Mouse (Mus musculus): ENCODE measurements at regions not wholly inside any gene's neighbourhood (a gene's known extent, or its start where the extent isn't known, plus 50 kb on each side); places are given as distances from the start of the nearest gene placed in this dataset.
A peak's percentile ranks its signal among the peaks of the same experiment; 100 is the strongest.

- ATAC-seq = no peak
- Histone ChIP-seq H3K4me2 (ENCODE audit: low read depth, low read length) (no peak overlapping the region), H3K9ac (ENCODE audit: low read depth, low read length) (no peak overlapping the region), H3K9me3 (ENCODE audit: control insufficient read depth, low read length) (no peaks in the 10 kb centered on the region), H3K36me3 (ENCODE audit: control insufficient read depth, insufficient read depth, low read length) (no peaks in the 10 kb centered on the region), H3K4me1 (ENCODE audit: control insufficient read depth, insufficient read depth, low read length) (no peaks in the 10 kb centered on the region), H3K27me3 (replicated peaks; ENCODE audit: control insufficient read depth, insufficient read depth, low read length) (no peaks in the 10 kb centered on the region), H3K4me3 (ENCODE audit: low read length) (no peak overlapping the region), H3K27ac (ENCODE audit: low read length) (no peak overlapping the region)
- 82% methylated on average over 12 of the region's 12 CpGs for WGBS
Observed at GRCm38 (mm10) chr11:23168546-23169218, 87.2 kb upstream of the Xpo1 start.

GRCm38 (mm10) chr11:23169742-23170428, 86.0 kb upstream of the Xpo1 start:
- H3K27ac ChIP-seq (ENCODE audit: low read length) = no peak overlapping the region
- no peaks in the 10 kb centered on the region for H3K9me3 ChIP-seq (ENCODE audit: control insufficient read depth, low read length)
- H3K4me3 ChIP-seq (ENCODE audit: low read length) = no peak overlapping the region
- H3K4me2 ChIP-seq (ENCODE audit: low read depth, low read length) = no peak overlapping the region
- H3K9ac ChIP-seq (ENCODE audit: low read depth, low read length) = no peak overlapping the region
- WGBS = 57% methylated on average over 3 of the region's 3 CpGs
- no peaks in the 10 kb centered on the region for H3K36me3 ChIP-seq (ENCODE audit: control insufficient read depth, insufficient read depth, low read length)
- no peaks in the 10 kb centered on the region for H3K27me3 ChIP-seq (replicated peaks; ENCODE audit: control insufficient read depth, insufficient read depth, low read length)
- no peaks in the 10 kb centered on the region for H3K4me1 ChIP-seq (ENCODE audit: control insufficient read depth, insufficient read depth, low read length)
- ATAC-seq = peak; percentile 80

- Histone ChIP-seq H3K4me2 (ENCODE audit: low read depth, low read length) (no peak overlapping the region), H3K9me3 (ENCODE audit: control insufficient read depth, low read length) (no peaks in the 10 kb centered on the region), H3K4me3 (ENCODE audit: low read length) (no peak overlapping the region), H3K27me3 (replicated peaks; ENCODE audit: control insufficient read depth, insufficient read depth, low read length) (no peaks in the 10 kb centered on the region), H3K36me3 (ENCODE audit: control insufficient read depth, insufficient read depth, low read length) (no peaks in the 10 kb centered on the region), H3K4me1 (ENCODE audit: control insufficient read depth, insufficient read depth, low read length) (no peaks in the 10 kb centered on the region), H3K27ac (ENCODE audit: low read length) (no peak overlapping the region), H3K9ac (ENCODE audit: low read depth, low read length) (no peak overlapping the region)
- 71% methylated on average over 2 of the region's 2 CpGs for WGBS
- ATAC-seq = no peak
Observed at GRCm38 (mm10) chr11:23170813-23171212, 85.0 kb upstream of the Xpo1 start.

GRCm38 (mm10) chr11:23171760-23172159, 84.1 kb upstream of the Xpo1 start:
- Histone ChIP-seq H3K4me1 (ENCODE audit: control insufficient read depth, insufficient read depth, low read length) (no peaks in the 10 kb centered on the region), H3K27ac (ENCODE audit: low read length) (no peak overlapping the region), H3K9me3 (ENCODE audit: control insufficient read depth, low read length) (no peaks in the 10 kb centered on the region), H3K36me3 (ENCODE audit: control insufficient read depth, insufficient read depth, low read length) (no peaks in the 10 kb centered on the region), H3K27me3 (replicated peaks; ENCODE audit: control insufficient read depth, insufficient read depth, low read length) (no peaks in the 10 kb centered on the region), H3K4me3 (ENCODE audit: low read length) (no peak overlapping the region), H3K9ac (ENCODE audit: low read depth, low read length) (no peak overlapping the region), H3K4me2 (ENCODE audit: low read depth, low read length) (no peak overlapping the region)
- 89% methylated on average over 1 of the region's 1 CpGs for WGBS
- no peak for ATAC-seq

- no peak for ATAC-seq
- no peaks in the 10 kb centered on the region for H3K36me3 ChIP-seq (ENCODE audit: control insufficient read depth, insufficient read depth, low read length)
- no peak overlapping the region for H3K9ac ChIP-seq (ENCODE audit: low read depth, low read length)
- no peaks in the 10 kb centered on the region for H3K27me3 ChIP-seq (replicated peaks; ENCODE audit: control insufficient read depth, insufficient read depth, low read length)
- no peak overlapping the region for H3K27ac ChIP-seq (ENCODE audit: low read length)
- no peak overlapping the region for H3K4me2 ChIP-seq (ENCODE audit: low read depth, low read length)
- no peaks in the 10 kb centered on the region; the same call in 1 of the 2 replicates for H3K4me1 ChIP-seq (ENCODE audit: control insufficient read depth, insufficient read depth, low read length)
- peaks cover 4% of the 10 kb centered on the region; the same call in 1 of the 2 replicates for H3K9me3 ChIP-seq (ENCODE audit: control insufficient read depth, low read length)
- no peak overlapping the region for H3K4me3 ChIP-seq (ENCODE audit: low read length)
- WGBS = 81% methylated on average over 7 of the region's 7 CpGs
Observed at GRCm38 (mm10) chr11:23181647-23182046, 74.2 kb upstream of the Xpo1 start.

- Histone ChIP-seq H3K4me2 (ENCODE audit: low read depth, low read length) (no peak overlapping the region), H3K9ac (ENCODE audit: low read depth, low read length) (no peak overlapping the region), H3K9me3 (ENCODE audit: control insufficient read depth, low read length) (peaks cover 4% of the 10 kb centered on the region; the same call in 1 of the 2 replicates), H3K36me3 (ENCODE audit: control insufficient read depth, insufficient read depth, low read length) (no peaks in the 10 kb centered on the region), H3K4me3 (ENCODE audit: low read length) (no peak overlapping the region), H3K27ac (ENCODE audit: low read length) (no peak overlapping the region), H3K4me1 (ENCODE audit: control insufficient read depth, insufficient read depth, low read length) (no peaks in the 10 kb centered on the region; the same call in 1 of the 2 replicates), H3K27me3 (replicated peaks; ENCODE audit: control insufficient read depth, insufficient read depth, low read length) (no peaks in the 10 kb centered on the region)
- WGBS = 92% methylated on average over 2 of the region's 2 CpGs
- ATAC-seq = no peak
Observed at GRCm38 (mm10) chr11:23185211-23185610, 70.6 kb upstream of the Xpo1 start.

- 88% methylated on average over 9 of the region's 9 CpGs for WGBS
- no peaks in the 10 kb centered on the region for H3K27me3 ChIP-seq (replicated peaks; ENCODE audit: control insufficient read depth, insufficient read depth, low read length)
- H3K9ac ChIP-seq (ENCODE audit: low read depth, low read length) = no peak overlapping the region
- H3K36me3 ChIP-seq (ENCODE audit: control insufficient read depth, insufficient read depth, low read length) = no peaks in the 10 kb centered on the region
- H3K9me3 ChIP-seq (ENCODE audit: control insufficient read depth, low read length) = no peaks in the 10 kb centered on the region
- no peak overlapping the region for H3K27ac ChIP-seq (ENCODE audit: low read length)
- ATAC-seq = no peak
- H3K4me2 ChIP-seq (ENCODE audit: low read depth, low read length) = no peak overlapping the region
- H3K4me3 ChIP-seq (ENCODE audit: low read length) = no peak overlapping the region
- no peaks in the 10 kb centered on the region for H3K4me1 ChIP-seq (ENCODE audit: control insufficient read depth, insufficient read depth, low read length)
Observed at GRCm38 (mm10) chr11:23201701-23202449, 54.0 kb upstream of the Xpo1 start.

- H3K9ac ChIP-seq (ENCODE audit: low read depth, low read length) = no peak overlapping the region
- no peaks in the 10 kb centered on the region for H3K36me3 ChIP-seq (ENCODE audit: control insufficient read depth, insufficient read depth, low read length)
- H3K4me1 ChIP-seq (ENCODE audit: control insufficient read depth, insufficient read depth, low read length) = no peaks in the 10 kb centered on the region
- ATAC-seq = no peak
- WGBS = 87% methylated on average over 14 of the region's 14 CpGs
- H3K9me3 ChIP-seq (ENCODE audit: control insufficient read depth, low read length) = no peaks in the 10 kb centered on the region
- H3K4me2 ChIP-seq (ENCODE audit: low read depth, low read length) = no peak overlapping the region
- H3K27me3 ChIP-seq (replicated peaks; ENCODE audit: control insufficient read depth, insufficient read depth, low read length) = no peaks in the 10 kb centered on the region
- H3K27ac ChIP-seq (ENCODE audit: low read length) = no peak overlapping the region
- no peak overlapping the region for H3K4me3 ChIP-seq (ENCODE audit: low read length)
Observed at GRCm38 (mm10) chr11:23203566-23203965, 52.3 kb upstream of the Xpo1 start.

GRCm38 (mm10) chr11:23204041-23204440, 51.8 kb upstream of the Xpo1 start:
- Histone ChIP-seq H3K4me2 (ENCODE audit: low read depth, low read length) (no peak overlapping the region), H3K27ac (ENCODE audit: low read length) (no peak overlapping the region), H3K27me3 (replicated peaks; ENCODE audit: control insufficient read depth, insufficient read depth, low read length) (no peaks in the 10 kb centered on the region), H3K9me3 (ENCODE audit: control insufficient read depth, low read length) (no peaks in the 10 kb centered on the region), H3K36me3 (ENCODE audit: control insufficient read depth, insufficient read depth, low read length) (no peaks in the 10 kb centered on the region), H3K4me1 (ENCODE audit: control insufficient read depth, insufficient read depth, low read length) (no peaks in the 10 kb centered on the region), H3K4me3 (ENCODE audit: low read length) (no peak overlapping the region), H3K9ac (ENCODE audit: low read depth, low read length) (no peak overlapping the region)
- no peak for ATAC-seq
- 71% methylated on average over 12 of the region's 12 CpGs for WGBS

Data from intestine, embryonic 16.5 days (tissue).